Mouse (Mus musculus) cortical plate, adult 2 months (tissue): ENCODE results near the gene Intu.

Experiments
- CTCF ChIP-seq: fragments of 200-500 bp; IDR thresholded peaks from 2 replicates; pipeline ENCODE4 v1.5.1; 2011; ENCODE audit warnings: mild to moderate bottlenecking, control low read depth, low read length; ENCODE audit not compliant: insufficient read depth; ENCODE audit errors: extremely low read depth
- POLR2A ChIP-seq: fragments of 200-500 bp; IDR thresholded peaks from 2 replicates; pipeline ENCODE4 v1.6.1; 2011; ENCODE audit warnings: mild to moderate bottlenecking, low read length, control low read depth; ENCODE audit not compliant: insufficient read depth; ENCODE audit errors: extremely low read depth

DNA sequence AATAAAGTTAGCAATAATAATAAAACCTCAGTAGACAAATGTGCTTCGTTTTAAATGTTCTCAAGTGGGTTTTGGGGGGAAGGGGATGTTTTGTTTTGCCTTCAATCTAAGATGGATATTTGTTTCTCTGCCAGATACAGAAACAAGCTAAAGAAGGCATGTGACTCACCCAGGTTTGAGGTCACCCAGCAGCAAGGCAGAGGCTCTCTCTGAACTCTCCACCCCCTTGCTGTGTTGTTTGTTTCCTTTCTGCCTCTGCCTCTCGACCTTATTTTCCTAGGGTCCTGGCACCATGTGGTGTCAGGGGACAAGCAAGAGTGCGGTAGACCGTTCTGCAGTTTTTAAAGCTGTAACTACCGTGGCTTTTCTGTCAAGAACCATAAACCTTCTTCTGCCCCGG is 8.6 kb upstream of the Intu start:
- TF ChIP-seq CTCF (no peak), POLR2A (no peak)
